Mouse (Mus musculus) hindbrain, embryonic 12.5 days (tissue): Measurements from ENCODE around the gene Gsdme. TPM values are rescaled to one million over a fixed set of nuclear protein-coding genes. Genes with fewer than 3 reads are reported as not detected.

Source experiments
- ATAC-seq: fragments of 200-750 bp; cut with Nextera tagmentation; 2 replicates; pipeline ENCODE4 v1.8.0; 2017; ENCODE audit warnings: moderate TSS enrichment; ENCODE audit not compliant: low FRiP score
- H3K27ac ChIP-seq: fragments of 300-500 bp; sonication (generic); 2 replicates; pipeline ENCODE4 v1.5.1; 2016; ENCODE audit warnings: mild to moderate bottlenecking
- H3K27me3 ChIP-seq: fragments of 300-500 bp; sonication (generic); 2 replicates; pipeline ENCODE4 v1.6.1; 2016; ENCODE audit warnings: mild to moderate bottlenecking
- H3K36me3 ChIP-seq: fragments of 300-500 bp; sonication (generic); 2 replicates; pipeline ENCODE4 v1.6.1; 2016; ENCODE audit warnings: mild to moderate bottlenecking
- H3K4me1 ChIP-seq: fragments of 300-500 bp; sonication (generic); 2 replicates; pipeline ENCODE4 v1.6.1; 2016
- H3K4me2 ChIP-seq: fragments of 300-500 bp; sonication (generic); replicated peaks from 2 replicates; pipeline ENCODE4 v1.6.1; 2016; ENCODE audit warnings: mild to moderate bottlenecking
- H3K4me3 ChIP-seq: fragments of 300-500 bp; sonication (generic); 2 replicates; pipeline ENCODE4 v1.5.1; 2016; ENCODE audit warnings: mild to moderate bottlenecking
- H3K9ac ChIP-seq: fragments of 300-500 bp; sonication (generic); 2 replicates; pipeline ENCODE4 v1.6.1; 2016; ENCODE audit warnings: mild to moderate bottlenecking, moderate library complexity
- H3K9me3 ChIP-seq: fragments of 300-500 bp; sonication (generic); replicated peaks from 2 replicates; pipeline ENCODE4 v1.6.1; 2016; ENCODE audit warnings: mild to moderate bottlenecking
- whole genome bisulfite sequencing: fragments of 180-500 bp; shearing (Covaris S2); methylation state at CpG from one replicate; pipeline ENCODE4 v1.1.7; 2016; 5-methylcytosine and 5-hydroxymethylcytosine counted together
- polyA plus RNA-seq: library from polyadenylated mRNA; unstranded; fragments of >200 nt; fragmentation: Nextera tagmentation; extraction: Ambion mirVana; gene quantifications from 2 replicates; pipeline ENCODE4 v1.2.1, GENCODE M21; 2016

The Gsdme gene
- polyA plus RNA-seq, 1 experiment from 2014 or later, result 50.9 TPM

GRCm38 (mm10) chr6:50279642-50280041 is 16.0 kb upstream of the Gsdme start:
- Histone ChIP-seq H3K4me1 (no peaks in the 10 kb centered on the region), H3K27me3 (no peaks in the 10 kb centered on the region), H3K27ac (no peak overlapping the region), H3K9me3 (no peaks in the 10 kb centered on the region), H3K36me3 (no peaks in the 10 kb centered on the region), H3K4me2 (no peak overlapping the region), H3K4me3 (no peak overlapping the region), H3K9ac (no peak overlapping the region)
- ATAC-seq, result no peak
- 90% methylated on average over 7 of the region's 7 CpGs for WGBS

GRCm38 (mm10) chr6:50273947-50274346 is 10.3 kb upstream of the Gsdme start:
- 84% methylated on average over 4 of the region's 4 CpGs for WGBS
- Histone ChIP-seq H3K4me1 (no peaks in the 10 kb centered on the region), H3K9ac (no peak overlapping the region), H3K36me3 (no peaks in the 10 kb centered on the region), H3K4me3 (no peak overlapping the region), H3K9me3 (no peaks in the 10 kb centered on the region), H3K27me3 (no peaks in the 10 kb centered on the region), H3K4me2 (no peak overlapping the region), H3K27ac (no peak overlapping the region)
- ATAC-seq, result no peak

- 88% methylated on average over 1 of the region's 1 CpGs for WGBS
- Histone ChIP-seq H3K9me3 (no peaks in the 10 kb centered on the region), H3K4me3 (no peak overlapping the region), H3K4me1 (no peaks in the 10 kb centered on the region), H3K4me2 (no peak overlapping the region), H3K27me3 (no peaks in the 10 kb centered on the region), H3K27ac (no peak overlapping the region), H3K9ac (no peak overlapping the region), H3K36me3 (no peaks in the 10 kb centered on the region)
- ATAC-seq, result no peak
Measured at GRCm38 (mm10) chr6:50273416-50273815, 9.8 kb upstream of the Gsdme start.

GRCm38 (mm10) chr6:50262310-50262709 is 1.4 kb downstream of the Gsdme start:
- ATAC-seq, result peak; percentile 29; the same call in 1 of the 2 replicates
- 0 out of 2 replicates have a peak overlapping the region, but pooled peaks have one; percentile 72 for H3K27ac ChIP-seq
- 30% methylated on average over 7 of the region's 7 CpGs for WGBS

GRCm38 (mm10) chr6:50261922-50262261 is 1.8 kb downstream of the Gsdme start:
- Histone ChIP-seq H3K27ac (peak overlapping the region; percentile 72), H3K9ac (peak overlapping the region; percentile 71)
- under 1% methylated on average over 6 of the region's 6 CpGs for WGBS

More at GRCm38 (mm10) chr6:50262310-50262709, 1.4 kb downstream of the Gsdme start:
- Histone ChIP-seq H3K4me2 (peak overlapping the region; percentile 68), H3K27me3 (no peaks in the 10 kb centered on the region), H3K9me3 (no peaks in the 10 kb centered on the region), H3K9ac (0 out of 2 replicates have a peak overlapping the region, but pooled peaks have one; percentile 71), H3K4me3 (peak overlapping the region; percentile 50; the same call in 1 of the 2 replicates), H3K36me3 (no peaks in the 10 kb centered on the region), H3K4me1 (peaks cover 12% of the 10 kb centered on the region)

GRCm38 (mm10) chr6:50261201-50261921 is 2.3 kb downstream of the Gsdme start:
- Histone ChIP-seq H3K9me3 (no peaks in the 10 kb centered on the region), H3K27ac (peak overlapping the region; percentile 72), H3K4me1 (peaks cover 12% of the 10 kb centered on the region), H3K9ac (peak overlapping the region; percentile 71), H3K4me3 (peak overlapping the region; percentile 50), H3K27me3 (no peaks in the 10 kb centered on the region), H3K4me2 (peak overlapping the region; percentile 68), H3K36me3 (no peaks in the 10 kb centered on the region)
- peak; percentile 93 for ATAC-seq
- 2% methylated on average over 35 of the region's 35 CpGs for WGBS

More at GRCm38 (mm10) chr6:50261922-50262261, 1.8 kb downstream of the Gsdme start:
- H3K4me2 ChIP-seq, result peak overlapping the region; percentile 68
- no peaks in the 10 kb centered on the region for H3K27me3 ChIP-seq
- H3K4me1 ChIP-seq, result peaks cover 12% of the 10 kb centered on the region
- peak overlapping the region; percentile 50 for H3K4me3 ChIP-seq
- peak; percentile 71 for ATAC-seq
- no peaks in the 10 kb centered on the region for H3K9me3 ChIP-seq
- no peaks in the 10 kb centered on the region for H3K36me3 ChIP-seq

- H3K27ac ChIP-seq, result no peak overlapping the region
- 75% methylated on average over 5 of the region's 5 CpGs for WGBS
- no peak overlapping the region for H3K9ac ChIP-seq
- H3K4me2 ChIP-seq, result no peak overlapping the region
- no peaks in the 10 kb centered on the region for H3K9me3 ChIP-seq
- ATAC-seq, result no peak
- H3K4me3 ChIP-seq, result no peak overlapping the region
- H3K36me3 ChIP-seq, result no peaks in the 10 kb centered on the region
- H3K27me3 ChIP-seq, result no peaks in the 10 kb centered on the region
- no peaks in the 10 kb centered on the region; the same call in 1 of the 2 replicates for H3K4me1 ChIP-seq
Measured at GRCm38 (mm10) chr6:50255356-50255755, 8.3 kb downstream of the Gsdme start.

GRCm38 (mm10) chr6:50254723-50255184 is 8.9 kb downstream of the Gsdme start:
- no peak overlapping the region for H3K4me2 ChIP-seq
- no peaks in the 10 kb centered on the region for H3K9me3 ChIP-seq
- no peaks in the 10 kb centered on the region for H3K36me3 ChIP-seq
- no peak for ATAC-seq
- WGBS, result 76% methylated on average over 10 of the region's 10 CpGs
- H3K4me1 ChIP-seq, result no peaks in the 10 kb centered on the region
- H3K4me3 ChIP-seq, result no peak overlapping the region
- no peak overlapping the region for H3K9ac ChIP-seq
- no peak overlapping the region for H3K27ac ChIP-seq
- H3K27me3 ChIP-seq, result no peaks in the 10 kb centered on the region

GRCm38 (mm10) chr6:50252690-50253089 is 11.0 kb downstream of the Gsdme start:
- Histone ChIP-seq H3K27ac (no peak overlapping the region), H3K36me3 (no peaks in the 10 kb centered on the region), H3K27me3 (no peaks in the 10 kb centered on the region), H3K9me3 (no peaks in the 10 kb centered on the region), H3K4me2 (no peak overlapping the region), H3K9ac (no peak overlapping the region), H3K4me3 (no peak overlapping the region), H3K4me1 (no peaks in the 10 kb centered on the region)
- no peak for ATAC-seq
- WGBS, result 81% methylated on average over 5 of the region's 5 CpGs

GRCm38 (mm10) chr6:50247791-50248190 is 15.9 kb downstream of the Gsdme start:
- Histone ChIP-seq H3K9ac (no peak overlapping the region), H3K27ac (no peak overlapping the region), H3K4me1 (no peaks in the 10 kb centered on the region), H3K27me3 (no peaks in the 10 kb centered on the region), H3K4me2 (no peak overlapping the region), H3K4me3 (no peak overlapping the region), H3K9me3 (no peaks in the 10 kb centered on the region), H3K36me3 (no peaks in the 10 kb centered on the region)
- 94% methylated on average over 4 of the region's 4 CpGs for WGBS
- no peak for ATAC-seq

- 75% methylated on average over 2 of the region's 2 CpGs for WGBS
- Histone ChIP-seq H3K4me1 (no peaks in the 10 kb centered on the region), H3K4me2 (no peak overlapping the region), H3K27me3 (no peaks in the 10 kb centered on the region), H3K9ac (no peak overlapping the region), H3K36me3 (no peaks in the 10 kb centered on the region), H3K9me3 (no peaks in the 10 kb centered on the region), H3K4me3 (no peak overlapping the region), H3K27ac (no peak overlapping the region)
- ATAC-seq, result no peak
Measured at GRCm38 (mm10) chr6:50247356-50247755, 16.3 kb downstream of the Gsdme start.

GRCm38 (mm10) chr6:50244967-50245366 is 18.7 kb downstream of the Gsdme start:
- Histone ChIP-seq H3K4me3 (no peak overlapping the region), H3K27me3 (no peaks in the 10 kb centered on the region), H3K9me3 (no peaks in the 10 kb centered on the region), H3K4me1 (no peaks in the 10 kb centered on the region), H3K9ac (no peak overlapping the region), H3K27ac (no peak overlapping the region), H3K36me3 (no peaks in the 10 kb centered on the region), H3K4me2 (no peak overlapping the region)
- WGBS, result 81% methylated on average over 4 of the region's 4 CpGs
- ATAC-seq, result no peak

GRCm38 (mm10) chr6:50244126-50244525 is 19.5 kb downstream of the Gsdme start:
- WGBS, result 69% methylated on average over 4 of the region's 4 CpGs
- H3K4me1 ChIP-seq, result no peaks in the 10 kb centered on the region
- no peaks in the 10 kb centered on the region for H3K9me3 ChIP-seq
- no peak overlapping the region for H3K4me2 ChIP-seq
- H3K9ac ChIP-seq, result no peak overlapping the region
- H3K27ac ChIP-seq, result no peak overlapping the region
- H3K4me3 ChIP-seq, result no peak overlapping the region
- H3K27me3 ChIP-seq, result no peaks in the 10 kb centered on the region
- ATAC-seq, result no peak
- no peaks in the 10 kb centered on the region for H3K36me3 ChIP-seq
